In genomic region chr8:20261452-20262181, GRCm38 (mm10) we compare ENCODE assay signal across 8 mouse cellular contexts.
DNase-seq lines count a peak whose midpoint lies in the region; ATAC-seq and TF ChIP-seq lines count a peak whose summit lies in the region.
"Not testable (repeated sequence)": the region's sequence is repeated elsewhere in the genome, so short reads cannot be mapped to it uniquely, and the experiment has no call there.

No protein-coding gene starts in this region.

- H3K9me3 ChIP-seq in E14TG2a.4 (ENCODE audit: low read length); forebrain, embryonic 13.5 days (replicated peaks); hindbrain, postnatal 0 days (ENCODE audit: low read length); kidney, embryonic 16.5 days (ENCODE audit: low read length); lung, postnatal 0 days (ENCODE audit: low read length); midbrain, embryonic 16.5 days (replicated peaks; ENCODE audit: control insufficient read depth, low read length, poor library complexity, severe bottlenecking): not testable (repeated sequence)

- peak; percentile 8 to 17 for DNase-seq in heart, adult 2 months
- DNase-seq in hindbrain, postnatal 0 days (ENCODE audit: low spot score); lung, postnatal 0 days (ENCODE audit: low spot score): not testable (repeated sequence)

- not testable (repeated sequence) for H3K4me1 ChIP-seq in E14TG2a.4 (replicated peaks; ENCODE audit: low read depth, low read length); forebrain, embryonic 13.5 days; heart, adult 2 months (ENCODE audit: control insufficient read depth, insufficient read depth, low read length); hindbrain, postnatal 0 days (ENCODE audit: insufficient read depth, low read length); kidney, embryonic 16.5 days (ENCODE audit: insufficient read depth, low read length); lung, postnatal 0 days (ENCODE audit: insufficient read depth, low read depth, low read length); midbrain, embryonic 16.5 days (ENCODE audit: control insufficient read depth, insufficient read depth, low read length)

- not testable (repeated sequence) for H3K27ac ChIP-seq in forebrain, embryonic 13.5 days; heart, adult 2 months; hindbrain, postnatal 0 days; kidney, embryonic 16.5 days (ENCODE audit: low read length); lung, postnatal 0 days (ENCODE audit: low read length); midbrain, embryonic 16.5 days (ENCODE audit: low read length)

- TF ChIP-seq POLR2A in heart, adult 2 months (IDR thresholded peaks at IDR 0.05; ENCODE audit: insufficient read depth, low read depth, low read length) = not testable (repeated sequence)

- not testable (repeated sequence) for H3K27me3 ChIP-seq in E14TG2a.4 (ENCODE audit: insufficient read depth, low read length); forebrain, embryonic 13.5 days; heart, adult 2 months (ENCODE audit: control insufficient read depth, insufficient read depth, low read length); hindbrain, postnatal 0 days (ENCODE audit: insufficient read depth, low read length); kidney, embryonic 16.5 days (ENCODE audit: insufficient read depth, low read length); lung, postnatal 0 days (replicated peaks; ENCODE audit: insufficient read depth, low read length); midbrain, embryonic 16.5 days (ENCODE audit: control insufficient read depth, insufficient read depth, low read depth, low read length)

- H3K36me3 ChIP-seq in E14TG2a.4 (ENCODE audit: insufficient read depth, low read length); forebrain, embryonic 13.5 days (ENCODE audit: poor library complexity, severe bottlenecking); heart, adult 2 months (ENCODE audit: control insufficient read depth, insufficient read depth, low read length); hindbrain, postnatal 0 days (ENCODE audit: insufficient read depth, low read length); kidney, embryonic 16.5 days (ENCODE audit: insufficient read depth, low read length); lung, postnatal 0 days (ENCODE audit: insufficient read depth, low read length); midbrain, embryonic 16.5 days (ENCODE audit: control insufficient read depth, insufficient read depth, low read length): not testable (repeated sequence)

- intact Hi-C loops in heart, adult 2 months (cut with DNase I) = not testable (repeated sequence)

- not testable (repeated sequence) for H3K79me2 ChIP-seq in heart, adult 2 months (replicated peaks; ENCODE audit: control insufficient read depth, insufficient read depth, low read length)

- 51% methylated on average over 7 of the region's 9 CpGs for WGBS in forebrain, embryonic 13.5 days
- WGBS in heart, adult 2 months = 29% methylated on average over 8 of the region's 9 CpGs
- WGBS in hindbrain, postnatal 0 days = 73% methylated on average over 5 of the region's 9 CpGs
- WGBS in kidney, embryonic 16.5 days = 64% methylated on average over 5 of the region's 9 CpGs
- 44% methylated on average over 5 of the region's 9 CpGs for WGBS in lung, postnatal 0 days
- 65% methylated on average over 5 of the region's 9 CpGs for WGBS in midbrain, embryonic 16.5 days

- peak; percentile 65; the same call in 1 of the 2 replicates for ATAC-seq in forebrain, embryonic 13.5 days
- peak; percentile 64; the same call in 1 of the 2 replicates for ATAC-seq in hindbrain, postnatal 0 days
- peak; percentile 46; the same call in 1 of the 2 replicates for ATAC-seq in kidney, embryonic 16.5 days (ENCODE audit: low FRiP score, low TSS enrichment)
- ATAC-seq in lung, postnatal 0 days = peak; percentile 32; the same call in 1 of the 2 replicates
- peak; percentile 75; the same call in 1 of the 2 replicates for ATAC-seq in midbrain, embryonic 16.5 days
- ATAC-seq in neutrophil, adult 5-6 weeks (ENCODE audit: extremely low read depth, insufficient number of reproducible peaks, low FRiP score, poor library complexity, severe bottlenecking) = peak; percentile 39; the same call in 1 of the 2 replicates

- TF ChIP-seq EP300 in heart, adult 2 months (IDR thresholded peaks at IDR 0.05; ENCODE audit: insufficient read depth, low read depth, low read length); lung, postnatal 0 days (IDR thresholded peaks at IDR 0.05): not testable (repeated sequence)

- not testable (repeated sequence) for H3K9ac ChIP-seq in forebrain, embryonic 13.5 days; heart, adult 2 months (ENCODE audit: low read depth, low read length); hindbrain, postnatal 0 days (replicated peaks; ENCODE audit: low read length); kidney, embryonic 16.5 days (replicated peaks; ENCODE audit: low read length); lung, postnatal 0 days (replicated peaks; ENCODE audit: low read depth); midbrain, embryonic 16.5 days (ENCODE audit: low read depth, low read length)

- TF ChIP-seq CTCF in E14TG2a.4 (conservative IDR thresholded peaks at IDR 0.05; ENCODE audit: low read length) = peak; percentile 11
- peak; percentile 32 for TF ChIP-seq CTCF in heart, adult 2 months (IDR thresholded peaks at IDR 0.05)
- not testable (repeated sequence) for TF ChIP-seq CTCF in hindbrain, postnatal 0 days (IDR thresholded peaks at IDR 0.05; ENCODE audit: low read depth); lung, postnatal 0 days (IDR thresholded peaks at IDR 0.05)

- not testable (repeated sequence) for H3K4me2 ChIP-seq in forebrain, embryonic 13.5 days; hindbrain, postnatal 0 days (ENCODE audit: low read depth, low read length); kidney, embryonic 16.5 days (replicated peaks; ENCODE audit: low read depth, low read length); lung, postnatal 0 days (replicated peaks; ENCODE audit: low read depth, low read length); midbrain, embryonic 16.5 days (ENCODE audit: low read length)

- H3K4me3 ChIP-seq in E14TG2a.4 (replicated peaks; ENCODE audit: low read length); forebrain, embryonic 13.5 days; heart, adult 2 months; hindbrain, postnatal 0 days (ENCODE audit: low read length); kidney, embryonic 16.5 days (ENCODE audit: low read length); lung, postnatal 0 days (ENCODE audit: low read depth, low read length); midbrain, embryonic 16.5 days (ENCODE audit: low read depth, low read length): not testable (repeated sequence)
